19 mouse cellular contexts compared by ENCODE assay signal in genomic region chr8:77187748-77188147, GRCm38 (mm10).
DNase-seq lines count a peak whose midpoint lies in the region; ATAC-seq lines count a peak whose summit lies in the region.
"Had no signal": no experiment of that assay in that cellular context is flagged by ENCODE, and none has a peak within 500 bp of the region (broad histone marks: within the 10 kb centered on the region; RNA-seq: fewer than 3 reads in every experiment).

No protein-coding gene starts in this region.

- H3K4me1 ChIP-seq in forebrain, embryonic 14.5 days (ENCODE audit: control insufficient read depth, insufficient read depth, low read length), result no peaks in the 10 kb centered on the region
- H3K4me1 ChIP-seq in forebrain, embryonic 10.5 days, result no peaks in the 10 kb centered on the region
- H3K4me1 ChIP-seq: heart, embryonic 15.5 days; midbrain, embryonic 13.5 days had no signal

- peak; percentile 62; the same call in 1 of the 2 replicates for ATAC-seq in forebrain, embryonic 14.5 days
- ATAC-seq in activated CD4-positive, CD25-positive, alpha-beta regulatory T cell, adult 4 months, result no peak
- ATAC-seq: inflammation-experienced regulatory T-cells, adult 6 months; lung, postnatal 0 days had no signal

- no peaks in the 10 kb centered on the region for H3K27me3 ChIP-seq in forebrain, embryonic 14.5 days (replicated peaks; ENCODE audit: control insufficient read depth, insufficient read depth, low read length)
- no peaks in the 10 kb centered on the region for H3K27me3 ChIP-seq in forebrain, embryonic 10.5 days (ENCODE audit: poor library complexity, severe bottlenecking)
- H3K27me3 ChIP-seq: heart, embryonic 15.5 days; midbrain, embryonic 13.5 days; neural tube, embryonic 13.5 days had no signal

- no peaks in the 10 kb centered on the region for H3K9me3 ChIP-seq in forebrain, embryonic 14.5 days (replicated peaks; ENCODE audit: control insufficient read depth, low read length)
- H3K9me3 ChIP-seq in forebrain, embryonic 10.5 days, result no peaks in the 10 kb centered on the region
- H3K9me3 ChIP-seq: heart, embryonic 15.5 days; midbrain, embryonic 13.5 days; neural tube, embryonic 13.5 days had no signal

- peak; percentile 10 for DNase-seq in adrenal gland, postnatal 10 days
- no peak for DNase-seq in adrenal gland, postnatal 4 days (ENCODE audit: low spot score in 2 of 2)
- DNase-seq in forebrain, embryonic 14.5 days (ENCODE audit: low spot score), result peak; percentile 73
- no peak for DNase-seq in forebrain, embryonic 10.5 days (ENCODE audit: extremely low spot score, low spot score)
- DNase-seq in layer of hippocampus, adult 9-11 months, result peak; percentile 25
- DNase-seq in layer of hippocampus, adult 9-10 months (ENCODE audit: low spot score), result no peak
- DNase-seq in fat pad, adult 2 months (ENCODE audit: extremely low read depth, low read depth, low spot score), result peak; percentile 7
- DNase-seq: gastrocnemius, postnatal 14 days; kidney, adult 9 months; kidney, postnatal 25 days; left cerebral cortex, postnatal 4 days; right cerebral cortex, adult 18-20 months had no signal

- H3K4me3 ChIP-seq in forebrain, embryonic 14.5 days (ENCODE audit: low read depth, low read length), result no peak overlapping the region
- no peak overlapping the region for H3K4me3 ChIP-seq in forebrain, embryonic 10.5 days
- H3K4me3 ChIP-seq: heart, embryonic 15.5 days; midbrain, embryonic 13.5 days; neural tube, embryonic 13.5 days had no signal

- no peak overlapping the region for H3K27ac ChIP-seq in forebrain, embryonic 14.5 days (ENCODE audit: low read depth, low read length)
- no peak overlapping the region for H3K27ac ChIP-seq in forebrain, embryonic 10.5 days
- H3K27ac ChIP-seq: heart, embryonic 15.5 days; liver, embryonic 14.5 days; midbrain, embryonic 13.5 days; neural tube, embryonic 13.5 days had no signal

- H3K9ac ChIP-seq in forebrain, embryonic 14.5 days (ENCODE audit: low read length), result no peak overlapping the region
- H3K9ac ChIP-seq: heart, embryonic 15.5 days; liver, embryonic 14.5 days; midbrain, embryonic 13.5 days; neural tube, embryonic 13.5 days had no signal

- WGBS in forebrain, embryonic 14.5 days, result 56% methylated on average over 9 of the region's 9 CpGs
- 92% methylated on average over 9 of the region's 9 CpGs for WGBS in forebrain, embryonic 10.5 days

- no peaks in the 10 kb centered on the region for H3K36me3 ChIP-seq in forebrain, embryonic 14.5 days (ENCODE audit: control insufficient read depth, insufficient read depth, low read length)
- no peaks in the 10 kb centered on the region for H3K36me3 ChIP-seq in forebrain, embryonic 10.5 days (replicated peaks)
- H3K36me3 ChIP-seq: heart, embryonic 15.5 days; midbrain, embryonic 13.5 days; neural tube, embryonic 13.5 days had no signal

- H3K4me2 ChIP-seq in forebrain, embryonic 14.5 days (ENCODE audit: low read length), result no peak overlapping the region
- H3K4me2 ChIP-seq: heart, embryonic 15.5 days; midbrain, embryonic 13.5 days; neural tube, embryonic 13.5 days had no signal

Comparison
In these comparisons a context has a peak if more than half of its experiments do, and no peak if none do; other contexts are left out.
1. DNase-seq: peak in adrenal gland, postnatal 10 days (single experiment), forebrain, embryonic 14.5 days (single experiment), layer of hippocampus, adult 9-11 months (single experiment) and fat pad, adult 2 months (single experiment); none in adrenal gland, postnatal 4 days (0 of 2), forebrain, embryonic 10.5 days (single experiment) and layer of hippocampus, adult 9-10 months (single experiment).